Mouse (Mus musculus) cortical plate, adult 2 months (tissue): Measurements from ENCODE around the gene Idua. TPM values are rescaled to one million over a fixed set of nuclear protein-coding genes. Genes with fewer than 3 reads are reported as not detected.
"Not testable (repeated sequence)": the region's sequence is repeated elsewhere in the genome, so short reads cannot be mapped to it uniquely, and the experiment has no call there.

Experiments
- H3K27ac ChIP-seq: fragments of 200-500 bp; 2 replicates; pipeline ENCODE4 v1.5.1; 2012; ENCODE audit warnings: low read length, control low read depth, inconsistent platforms; ENCODE audit not compliant: insufficient read depth
- H3K4me1 ChIP-seq: fragments of 200-500 bp; 2 replicates; pipeline ENCODE4 v1.6.1; 2011; ENCODE audit warnings: low read length; ENCODE audit not compliant: control insufficient read depth, insufficient read depth
- H3K4me3 ChIP-seq: fragments of 200-500 bp; 2 replicates; pipeline ENCODE4 v1.5.1; 2011; ENCODE audit warnings: mild to moderate bottlenecking, low read length, control low read depth; ENCODE audit not compliant: insufficient read depth
- CTCF ChIP-seq: fragments of 200-500 bp; IDR thresholded peaks from 2 replicates; pipeline ENCODE4 v1.5.1; 2011; ENCODE audit warnings: mild to moderate bottlenecking, control low read depth, low read length; ENCODE audit not compliant: insufficient read depth; ENCODE audit errors: extremely low read depth
- POLR2A ChIP-seq: fragments of 200-500 bp; IDR thresholded peaks from 2 replicates; pipeline ENCODE4 v1.6.1; 2011; ENCODE audit warnings: mild to moderate bottlenecking, low read length, control low read depth; ENCODE audit not compliant: insufficient read depth; ENCODE audit errors: extremely low read depth
- polyA plus RNA-seq: library from polyadenylated mRNA; depleted of rRNA; stranded (reverse); fragments of >200 nt; gene quantifications from 2 replicates; pipeline ENCODE4 v1.2.3, GENCODE M21; 2012; rRNA removed

The Idua gene
- polyA plus RNA-seq: 24.0 and 29.1 TPM in 2 replicates

- TF ChIP-seq CTCF: no peak
- TF ChIP-seq POLR2A: no peak
- peak within 1 kb of the TSS; percentile 95 for H3K4me3 ChIP-seq
- peaks cover 11% of the 10 kb centered on the region for H3K4me1 ChIP-seq
- no peak within 1 kb of the TSS for H3K27ac ChIP-seq
Observed at GRCm38 (mm10) chr5:108659698-108660631, at the start of gene Idua. Gene Idua, plus strand, starts transcription at chr5:108660331.

- Histone ChIP-seq H3K27ac (no peak overlapping the region), H3K4me3 (no peak overlapping the region), H3K4me1 (no peaks in the 10 kb centered on the region; the same call in 1 of the 2 replicates)
- TF ChIP-seq CTCF (no peak), POLR2A (no peak)
Observed at GRCm38 (mm10) chr5:108610426-108610825, 49.7 kb upstream of the Idua start.

- no peak overlapping the region for H3K4me3 ChIP-seq
- H3K4me1 ChIP-seq: peaks cover 6% of the 10 kb centered on the region; the same call in 1 of the 2 replicates
- no peak overlapping the region for H3K27ac ChIP-seq
- no peak for TF ChIP-seq CTCF
- no peak for TF ChIP-seq POLR2A
Observed at GRCm38 (mm10) chr5:108621870-108622269, 38.3 kb upstream of the Idua start.

- TF ChIP-seq CTCF (no peak), POLR2A (no peak)
- H3K4me3 ChIP-seq: no peak overlapping the region
- H3K4me1 ChIP-seq: peaks cover 13% of the 10 kb centered on the region; the same call in 1 of the 2 replicates
- no peak overlapping the region for H3K27ac ChIP-seq
Observed at GRCm38 (mm10) chr5:108626050-108626660, 34.0 kb upstream of the Idua start.

GRCm38 (mm10) chr5:108628891-108629633 is 31.1 kb upstream of the Idua start:
- H3K27ac ChIP-seq: peak overlapping the region; percentile 81
- H3K4me1 ChIP-seq: peaks cover 7% of the 10 kb centered on the region; the same call in 1 of the 2 replicates
- TF ChIP-seq POLR2A: no peak
- no peak for TF ChIP-seq CTCF

GRCm38 (mm10) chr5:108629634-108630483 is 30.3 kb upstream of the Idua start, which contains the start of the genes Gak and Tmem175:
Gene Gak, minus strand, starts transcription at chr5:108629755.
Gene Tmem175, plus strand, starts transcription at chr5:108629770.
- TF ChIP-seq POLR2A: peak; percentile 96
- no peak for TF ChIP-seq CTCF

More at GRCm38 (mm10) chr5:108628891-108629633, 31.1 kb upstream of the Idua start:
- peak overlapping the region; percentile 82 for H3K4me3 ChIP-seq

GRCm38 (mm10) chr5:108633676-108634075 is 26.5 kb upstream of the Idua start:
- no peak overlapping the region for H3K4me3 ChIP-seq
- TF ChIP-seq CTCF: no peak
- no peak for TF ChIP-seq POLR2A
- H3K4me1 ChIP-seq: peaks cover 2% of the 10 kb centered on the region; the same call in 1 of the 2 replicates
- no peak overlapping the region for H3K27ac ChIP-seq

More at GRCm38 (mm10) chr5:108629634-108630483, 30.3 kb upstream of the Idua start, which contains the start of the genes Gak and Tmem175:
- H3K27ac ChIP-seq: peak within 1 kb of the TSS; percentile 81
- peak within 1 kb of the TSS; percentile 82 for H3K4me3 ChIP-seq
- H3K4me1 ChIP-seq: peaks cover 7% of the 10 kb centered on the region; the same call in 1 of the 2 replicates

GRCm38 (mm10) chr5:108634088-108634487 is 26.0 kb upstream of the Idua start:
- H3K4me1 ChIP-seq, H3K4me3 ChIP-seq, H3K27ac ChIP-seq: not testable (repeated sequence)
